Mouse (Mus musculus) heart, adult 2 months (tissue): ENCODE results near the gene Crlf1. TPM values are rescaled to one million over a fixed set of nuclear protein-coding genes. Genes with fewer than 3 reads are reported as not detected.

ENCODE experiments used
- DNase-seq, 2 experiments: peaks; one replicate each; pipeline ENCODE4 v3.0.0; 2021
- H3K27ac ChIP-seq: fragments of 200-600 bp; 2 replicates; pipeline ENCODE4 v1.8.1; 2022
- H3K27me3 ChIP-seq: fragments of 200-500 bp; 2 replicates; pipeline ENCODE4 v1.6.1; 2012; ENCODE audit warnings: mild to moderate bottlenecking, low read length, inconsistent platforms, mixed read lengths; ENCODE audit not compliant: control insufficient read depth, insufficient read depth
- H3K36me3 ChIP-seq: fragments of 200-500 bp; 2 replicates; pipeline ENCODE4 v1.6.1; 2012; ENCODE audit warnings: low read length, inconsistent platforms; ENCODE audit not compliant: control insufficient read depth, insufficient read depth
- H3K4me1 ChIP-seq: fragments of 200-500 bp; 2 replicates; pipeline ENCODE4 v1.6.1; 2011; ENCODE audit warnings: low read length; ENCODE audit not compliant: control insufficient read depth, insufficient read depth
- H3K4me3 ChIP-seq: fragments of 200-600 bp; 2 replicates; pipeline ENCODE4 v1.8.1; 2022
- H3K79me2 ChIP-seq: fragments of 200-500 bp; replicated peaks from 2 replicates; pipeline ENCODE4 v1.6.1; 2012; ENCODE audit warnings: mild to moderate bottlenecking, inconsistent platforms, low read length, moderate library complexity, mixed read lengths; ENCODE audit not compliant: control insufficient read depth, insufficient read depth
- H3K9ac ChIP-seq: fragments of 200-500 bp; 2 replicates; pipeline ENCODE4 v1.6.1; 2012; ENCODE audit warnings: low read depth, mild to moderate bottlenecking, control low read depth, inconsistent platforms, low read length, mixed read lengths
- CTCF ChIP-seq: fragments of 200-600 bp; IDR thresholded peaks from 2 replicates; pipeline ENCODE4 v1.8.1; 2022; ENCODE audit warnings: antibody characterized with exemption, mild to moderate bottlenecking, moderate library complexity
- EP300 ChIP-seq: fragments of 200-500 bp; IDR thresholded peaks from 2 replicates; pipeline ENCODE4 v1.6.1; 2011; ENCODE audit warnings: low read depth, low read length, control low read depth; ENCODE audit not compliant: insufficient read depth
- POLR2A ChIP-seq: fragments of 200-500 bp; IDR thresholded peaks from 2 replicates; pipeline ENCODE4 v1.6.1; 2011; ENCODE audit warnings: mild to moderate bottlenecking, low read depth, low read length, control low read depth; ENCODE audit not compliant: insufficient read depth
- WGBS: fragments of 180-500 bp; shearing (Covaris S2); methylation state at CpG from one replicate; pipeline ENCODE4 v1.1.7; 2018; 5-methylcytosine and 5-hydroxymethylcytosine counted together
- intact Hi-C: fragments of 180-260 bp; cut with DNase I; formaldehyde crosslinking; loops from one replicate; pipeline ENCODE4 v1.15.1; 2025
- polyA plus RNA-seq: library from polyadenylated mRNA; depleted of rRNA; stranded (reverse); fragments of >200 nt; gene quantifications from 2 replicates; pipeline ENCODE4 v1.2.3, GENCODE M21; 2012
- total RNA-seq, 2 experiments: library from RNA; stranded (reverse); gene quantifications; 2 replicates each; pipeline ENCODE4 v1.2.3; 2021

Gene Crlf1
- total and polyA plus RNA-seq, 3 experiments: 0.68 to 2.3 (median 0.89) TPM

GRCm38 (mm10) chr8:70527512-70528181 lies 34.7 kb downstream of the Crlf1 start, which contains the start of the genes Fkbp8 and Kxd1:
TSS of gene Fkbp8 (plus strand) at chr8:70527724.
TSS of gene Kxd1 (minus strand) at chr8:70527956.
- WGBS: under 1% methylated on average over 61 of the region's 61 CpGs
- peak within 1 kb of the TSS; percentile 96 for H3K27ac ChIP-seq
- peaks cover 4% of the 10 kb centered on the region for H3K4me1 ChIP-seq
- peak within 1 kb of the TSS; percentile 94 for H3K9ac ChIP-seq
- H3K79me2 ChIP-seq: peaks cover 1% of the 10 kb centered on the region; the same call in 1 of the 2 replicates
- no peaks in the 10 kb centered on the region for H3K36me3 ChIP-seq
- intact Hi-C loops: loop anchor here (10.0 kb wide), 1 partner anchor 247 kb away; the partner anchor contains the start of gene Pik3r2
- TF ChIP-seq POLR2A (peak; percentile 76), EP300 (0 out of 2 replicates have a peak, but pooled peaks have one; percentile 26), CTCF (peak; percentile 30)
- peak; percentile 98 to 100 for DNase-seq
- H3K27me3 ChIP-seq: no peaks in the 10 kb centered on the region
- H3K4me3 ChIP-seq: peak within 1 kb of the TSS; percentile 97

GRCm38 (mm10) chr8:70528182-70528797 lies 35.3 kb downstream of the Crlf1 start:
- Histone ChIP-seq H3K27ac (peak overlapping the region; percentile 96), H3K27me3 (no peaks in the 10 kb centered on the region), H3K9ac (peak overlapping the region; percentile 86), H3K4me3 (peak overlapping the region; percentile 97), H3K36me3 (no peaks in the 10 kb centered on the region), H3K79me2 (peaks cover 1% of the 10 kb centered on the region; the same call in 1 of the 2 replicates), H3K4me1 (peaks cover 3% of the 10 kb centered on the region)
- no peak for TF ChIP-seq CTCF
- no peak for TF ChIP-seq EP300
- TF ChIP-seq POLR2A: no peak
- intact Hi-C loops: loop anchor here (10.0 kb wide), 1 partner anchor 247 kb away; the partner anchor contains the start of gene Pik3r2
- 12% methylated on average over 13 of the region's 13 CpGs for WGBS
- DNase-seq: no peak

DNA sequence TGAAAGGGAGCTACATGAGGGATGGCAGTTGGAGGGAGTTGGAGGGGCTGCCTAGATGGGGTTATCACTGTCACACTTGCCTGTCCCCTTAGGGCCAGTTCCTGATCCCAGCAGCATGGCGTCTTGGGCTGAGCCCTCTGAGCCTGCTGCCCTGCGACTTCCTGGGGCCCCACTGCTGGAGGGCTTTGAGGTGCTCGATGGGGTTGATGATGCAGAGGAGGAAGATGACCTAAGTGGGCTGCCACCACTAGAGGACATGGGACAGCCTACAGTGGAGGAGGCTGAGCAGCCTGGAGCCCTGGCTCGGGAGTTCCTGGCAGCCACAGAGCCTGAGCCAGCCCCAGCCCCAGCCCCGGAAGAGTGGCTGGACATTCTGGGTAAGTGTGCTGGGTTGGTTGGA lies 36.3 kb downstream of the Crlf1 start:
- Histone ChIP-seq H3K4me3 (no peak overlapping the region), H3K4me1 (peaks cover 3% of the 10 kb centered on the region; the same call in 1 of the 2 replicates), H3K36me3 (no peaks in the 10 kb centered on the region), H3K79me2 (peaks cover 1% of the 10 kb centered on the region; the same call in 1 of the 2 replicates), H3K27ac (no peak overlapping the region), H3K9ac (no peak overlapping the region), H3K27me3 (no peaks in the 10 kb centered on the region)
- no peak for DNase-seq
- TF ChIP-seq EP300 (no peak), POLR2A (no peak), CTCF (no peak)
- WGBS: 58% methylated on average over 5 of the region's 5 CpGs
- intact Hi-C loops: loop anchor here (10.0 kb wide), 1 partner anchor 246 kb away; the partner anchor contains the start of gene Pik3r2

GRCm38 (mm10) chr8:70529741-70530161 lies 36.8 kb downstream of the Crlf1 start:
- Histone ChIP-seq H3K4me1 (peaks cover 3% of the 10 kb centered on the region; the same call in 1 of the 2 replicates), H3K27ac (no peak overlapping the region), H3K36me3 (no peaks in the 10 kb centered on the region), H3K9ac (no peak overlapping the region), H3K27me3 (no peaks in the 10 kb centered on the region), H3K4me3 (no peak overlapping the region), H3K79me2 (peaks cover 1% of the 10 kb centered on the region; the same call in 1 of the 2 replicates)
- TF ChIP-seq CTCF (no peak), EP300 (no peak), POLR2A (no peak)
- no peak for DNase-seq
- 86% methylated on average over 3 of the region's 3 CpGs for WGBS
- intact Hi-C loops: loop anchor here (10.0 kb wide), 1 partner anchor 245 kb away; the partner anchor contains the start of gene Pik3r2

- H3K79me2 ChIP-seq: peaks cover 1% of the 10 kb centered on the region; the same call in 1 of the 2 replicates
- no peaks in the 10 kb centered on the region for H3K27me3 ChIP-seq
- H3K4me1 ChIP-seq: peaks cover 3% of the 10 kb centered on the region; the same call in 1 of the 2 replicates
- intact Hi-C loops: no loop called here
- WGBS: 96% methylated on average over 2 of the region's 2 CpGs
- no peak for DNase-seq
- H3K27ac ChIP-seq: no peak overlapping the region
- no peak overlapping the region for H3K4me3 ChIP-seq
- H3K36me3 ChIP-seq: no peaks in the 10 kb centered on the region
- H3K9ac ChIP-seq: no peak overlapping the region
- no peak for TF ChIP-seq POLR2A
- TF ChIP-seq CTCF: peak; percentile 9; the same call in 1 of the 2 replicates
- no peak for TF ChIP-seq EP300
Observed at GRCm38 (mm10) chr8:70530314-70530713, 37.4 kb downstream of the Crlf1 start.

GRCm38 (mm10) chr8:70534281-70534680 lies 41.3 kb downstream of the Crlf1 start:
- 93% methylated on average over 12 of the region's 12 CpGs for WGBS
- intact Hi-C loops: no loop called here
- Histone ChIP-seq H3K79me2 (0 out of 2 replicates have a peak, but pooled peaks cover 1% of the 10 kb centered on the region), H3K9ac (no peak overlapping the region), H3K4me1 (0 out of 2 replicates have a peak, but pooled peaks cover 1% of the 10 kb centered on the region), H3K36me3 (no peaks in the 10 kb centered on the region), H3K27me3 (no peaks in the 10 kb centered on the region), H3K27ac (no peak overlapping the region), H3K4me3 (no peak overlapping the region)
- DNase-seq: no peak
- TF ChIP-seq CTCF (no peak), EP300 (no peak), POLR2A (no peak)
